Mouse (Mus musculus): ENCODE measurements around the gene Mcpt9. TPM values are rescaled to one million over a fixed set of nuclear protein-coding genes. Genes with fewer than 3 reads are reported as not detected.
"Not testable (repeated sequence)": the region's sequence is repeated elsewhere in the genome, so short reads cannot be mapped to it uniquely, and the experiment has no call there.

Mcpt9 gene
- polyA plus RNA-seq (2012; rRNA removed): not detected in 2 replicates

GRCm38 (mm10) chr14:56030395-56030794, at the start of gene Mcpt9:
Gene Mcpt9 (minus strand): TSS chr14:56030495.
- not testable (repeated sequence) for H3K27ac ChIP-seq (ENCODE audit: insufficient read depth, low read length); H3K4me1 ChIP-seq (ENCODE audit: control insufficient read depth, insufficient read depth, low read length); H3K4me3 ChIP-seq (ENCODE audit: insufficient read depth, low read length)

GRCm38 (mm10) chr14:56062213-56062612, 31.9 kb upstream of the Mcpt9 start, which contains the start of gene Mcpt4:
Gene Mcpt4 (minus strand): TSS chr14:56062313.
- not testable (repeated sequence) for H3K4me3 ChIP-seq (ENCODE audit: insufficient read depth, low read length); H3K27ac ChIP-seq (ENCODE audit: insufficient read depth, low read length); H3K4me1 ChIP-seq (ENCODE audit: control insufficient read depth, insufficient read depth, low read length)

- Histone ChIP-seq H3K4me1 (ENCODE audit: control insufficient read depth, insufficient read depth, low read length) (no peaks in the 10 kb centered on the region), H3K4me3 (ENCODE audit: insufficient read depth, low read length) (no peak overlapping the region), H3K27ac (ENCODE audit: insufficient read depth, low read length) (no peak overlapping the region)
- TF ChIP-seq POLR2A (IDR thresholded peaks at IDR 0.05; ENCODE audit: extremely low read depth, insufficient read depth, low read length) (no peak), CTCF (IDR thresholded peaks at IDR 0.05; ENCODE audit: extremely low read depth, insufficient read depth, low read length) (no peak)
Observed at GRCm38 (mm10) chr14:56057722-56058121, 27.4 kb upstream of the Mcpt9 start.

GRCm38 (mm10) chr14:56055408-56055807, 25.1 kb upstream of the Mcpt9 start:
- TF ChIP-seq POLR2A (IDR thresholded peaks at IDR 0.05; ENCODE audit: extremely low read depth, insufficient read depth, low read length): no peak
- Histone ChIP-seq H3K27ac (ENCODE audit: insufficient read depth, low read length) (no peak overlapping the region), H3K4me1 (ENCODE audit: control insufficient read depth, insufficient read depth, low read length) (no peaks in the 10 kb centered on the region), H3K4me3 (ENCODE audit: insufficient read depth, low read length) (no peak overlapping the region)

GRCm38 (mm10) chr14:56041792-56042191, 11.5 kb upstream of the Mcpt9 start, which contains the start of gene Mcpt2:
Gene Mcpt2 (plus strand): TSS chr14:56042041.
- not testable (repeated sequence) for H3K27ac ChIP-seq (ENCODE audit: insufficient read depth, low read length); H3K4me1 ChIP-seq (ENCODE audit: control insufficient read depth, insufficient read depth, low read length); H3K4me3 ChIP-seq (ENCODE audit: insufficient read depth, low read length)

GRCm38 (mm10) chr14:56034433-56034832, 4.1 kb upstream of the Mcpt9 start:
- TF ChIP-seq CTCF (IDR thresholded peaks at IDR 0.05; ENCODE audit: extremely low read depth, insufficient read depth, low read length) (no peak), POLR2A (IDR thresholded peaks at IDR 0.05; ENCODE audit: extremely low read depth, insufficient read depth, low read length) (no peak)
- Histone ChIP-seq H3K4me1 (ENCODE audit: control insufficient read depth, insufficient read depth, low read length) (no peaks in the 10 kb centered on the region), H3K27ac (ENCODE audit: insufficient read depth, low read length) (no peak overlapping the region), H3K4me3 (ENCODE audit: insufficient read depth, low read length) (no peak overlapping the region)

GRCm38 (mm10) chr14:56021305-56021704, 9.0 kb downstream of the Mcpt9 start:
- H3K4me3 ChIP-seq (ENCODE audit: insufficient read depth, low read length); H3K27ac ChIP-seq (ENCODE audit: insufficient read depth, low read length); H3K4me1 ChIP-seq (ENCODE audit: control insufficient read depth, insufficient read depth, low read length): not testable (repeated sequence)

GRCm38 (mm10) chr14:56019446-56019845, 10.8 kb downstream of the Mcpt9 start:
- no peak overlapping the region for H3K27ac ChIP-seq (ENCODE audit: insufficient read depth, low read length)
- TF ChIP-seq POLR2A (IDR thresholded peaks at IDR 0.05; ENCODE audit: extremely low read depth, insufficient read depth, low read length) (no peak), CTCF (IDR thresholded peaks at IDR 0.05; ENCODE audit: extremely low read depth, insufficient read depth, low read length) (no peak)
- H3K4me3 ChIP-seq (ENCODE audit: insufficient read depth, low read length): no peak overlapping the region
- H3K4me1 ChIP-seq (ENCODE audit: control insufficient read depth, insufficient read depth, low read length): no peaks in the 10 kb centered on the region

GRCm38 (mm10) chr14:56017671-56018070, 12.6 kb downstream of the Mcpt9 start, which contains the start of gene Mcpt1:
Gene Mcpt1 (plus strand): TSS chr14:56017971.
- not testable (repeated sequence) for H3K27ac ChIP-seq (ENCODE audit: insufficient read depth, low read length); H3K4me3 ChIP-seq (ENCODE audit: insufficient read depth, low read length); H3K4me1 ChIP-seq (ENCODE audit: control insufficient read depth, insufficient read depth, low read length)

GRCm38 (mm10) chr14:56013924-56014323, 16.4 kb downstream of the Mcpt9 start:
- no peak overlapping the region for H3K4me3 ChIP-seq (ENCODE audit: insufficient read depth, low read length)
- H3K27ac ChIP-seq (ENCODE audit: insufficient read depth, low read length): no peak overlapping the region
- H3K4me1 ChIP-seq (ENCODE audit: control insufficient read depth, insufficient read depth, low read length): no peaks in the 10 kb centered on the region
- no peak for TF ChIP-seq POLR2A (IDR thresholded peaks at IDR 0.05; ENCODE audit: extremely low read depth, insufficient read depth, low read length)
- TF ChIP-seq CTCF (IDR thresholded peaks at IDR 0.05; ENCODE audit: extremely low read depth, insufficient read depth, low read length): no peak

- no peak for TF ChIP-seq CTCF (IDR thresholded peaks at IDR 0.05; ENCODE audit: extremely low read depth, insufficient read depth, low read length)
- no peak for TF ChIP-seq POLR2A (IDR thresholded peaks at IDR 0.05; ENCODE audit: extremely low read depth, insufficient read depth, low read length)
- Histone ChIP-seq H3K4me3 (ENCODE audit: insufficient read depth, low read length) (no peak overlapping the region), H3K4me1 (ENCODE audit: control insufficient read depth, insufficient read depth, low read length) (no peaks in the 10 kb centered on the region), H3K27ac (ENCODE audit: insufficient read depth, low read length) (no peak overlapping the region)
Observed at GRCm38 (mm10) chr14:56013147-56013546, 17.1 kb downstream of the Mcpt9 start.

GRCm38 (mm10) chr14:55987464-55987863, 42.8 kb downstream of the Mcpt9 start:
- not testable (repeated sequence) for H3K4me1 ChIP-seq (ENCODE audit: control insufficient read depth, insufficient read depth, low read length); H3K4me3 ChIP-seq (ENCODE audit: insufficient read depth, low read length); H3K27ac ChIP-seq (ENCODE audit: insufficient read depth, low read length)

Other genes with a start within 250 kb of the Mcpt9 start
- 3.4 and 4.4 TPM in 2 replicates for gene Adcy4, start 246.4 kb downstream of the Mcpt9 start, polyA plus RNA-seq (2012; rRNA removed)
- 0.66 and 1.0 TPM in 2 replicates for gene Ripk3, start 241.6 kb downstream of the Mcpt9 start, polyA plus RNA-seq (2012; rRNA removed)
- 1.8 and 2.0 TPM in 2 replicates for gene Nfatc4, start 207.4 kb downstream of the Mcpt9 start, polyA plus RNA-seq (2012; rRNA removed)
- 2.6 and 2.8 TPM in 2 replicates for gene Nynrin, start 176.5 kb downstream of the Mcpt9 start, polyA plus RNA-seq (2012; rRNA removed)
- gene Cbln3, start 146.1 kb downstream of the Mcpt9 start, polyA plus RNA-seq (2012; rRNA removed): 0.42 and 0.68 TPM in 2 replicates
- gene Khnyn, start 145.5 kb downstream of the Mcpt9 start, polyA plus RNA-seq (2012; rRNA removed): 11.4 TPM in 2 replicates
- gene Sdr39u1, start 130.2 kb downstream of the Mcpt9 start, polyA plus RNA-seq (2012; rRNA removed): 147 and 150 TPM in 2 replicates
- gene Cma1, start 85.8 kb downstream of the Mcpt9 start, polyA plus RNA-seq (2012; rRNA removed): 0.13 and 0.25 TPM in 2 replicates
- gene Cma2, start 79.5 kb downstream of the Mcpt9 start, polyA plus RNA-seq (2012; rRNA removed): not detected in 2 replicates
- not detected in 2 replicates for gene Mcpt1, start 12.5 kb downstream of the Mcpt9 start, polyA plus RNA-seq (2012; rRNA removed)
- gene Mcpt2, start 11.5 kb upstream of the Mcpt9 start, polyA plus RNA-seq (2012; rRNA removed): not detected in 2 replicates
- gene Mcpt4, start 31.8 kb upstream of the Mcpt9 start, polyA plus RNA-seq (2012; rRNA removed): 0.47 TPM in 1 of 2 replicates, not detected in the other
- gene Mcpt8, start 54.8 kb upstream of the Mcpt9 start, polyA plus RNA-seq (2012; rRNA removed): not detected in 2 replicates
- gene Ctsg, start 72.1 kb upstream of the Mcpt9 start, polyA plus RNA-seq (2012; rRNA removed): not detected in 2 replicates
- gene Gzme, start 90.1 kb upstream of the Mcpt9 start, polyA plus RNA-seq (2012; rRNA removed): not detected in 2 replicates
- gene Gzmd, start 102.1 kb upstream of the Mcpt9 start, polyA plus RNA-seq (2012; rRNA removed): not detected in 2 replicates
- gene Gzmg, start 129.1 kb upstream of the Mcpt9 start, polyA plus RNA-seq (2012; rRNA removed): not detected in 2 replicates
- gene Gzmn, start 144.1 kb upstream of the Mcpt9 start, polyA plus RNA-seq (2012; rRNA removed): not detected in 2 replicates
- gene Gzmf, start 180.9 kb upstream of the Mcpt9 start, polyA plus RNA-seq (2012; rRNA removed): not detected in 2 replicates
- not detected in 2 replicates for gene Gzmc, start 204.2 kb upstream of the Mcpt9 start, polyA plus RNA-seq (2012; rRNA removed)
- gene Gzmb, start 231.8 kb upstream of the Mcpt9 start, polyA plus RNA-seq (2012; rRNA removed): 0.13 TPM in 1 of 2 replicates, not detected in the other